Mouse (Mus musculus): ENCODE data around the gene Sos2.

- TF ChIP-seq MAX (IDR thresholded peaks at IDR 0.05; ENCODE audit: low read depth), result no peak
- TF ChIP-seq MYOG (IDR thresholded peaks at IDR 0.05; ENCODE audit: control insufficient read depth in 1 of 3, insufficient read depth in 1 of 3, insufficient read length in 2 of 3, low read depth in 2 of 3), result no peak
- no peak for TF ChIP-seq POLR2A (IDR thresholded peaks at IDR 0.05; ENCODE audit: insufficient read length, low read depth)
- TF ChIP-seq REST (IDR thresholded peaks at IDR 0.05; ENCODE audit: insufficient read depth, insufficient read length), result no peak
- TF ChIP-seq TCF12 (IDR thresholded peaks at IDR 0.05; ENCODE audit: insufficient read depth, poor library complexity, severe bottlenecking), result no peak
- no peak for TF ChIP-seq USF1 (IDR thresholded peaks at IDR 0.05; ENCODE audit: low read depth)
- no peak for TF ChIP-seq POLR2AphosphoS2 (IDR thresholded peaks at IDR 0.05; ENCODE audit: insufficient read length, low read depth)
- no peak for TF ChIP-seq CEBPB (IDR thresholded peaks at IDR 0.05; ENCODE audit: insufficient read depth, poor library complexity, severe bottlenecking)
- TF ChIP-seq MYOD1 (IDR thresholded peaks at IDR 0.05; ENCODE audit: control insufficient read depth in 1 of 3, insufficient read length in 2 of 3, low read depth in 2 of 3), result no peak
- TF ChIP-seq TCF3 (IDR thresholded peaks at IDR 0.05; ENCODE audit: insufficient read length, low read depth), result no peak
Observed at GRCm38 (mm10) chr12:69674576-69675537, 6.8 kb downstream of the Sos2 start.
